Mouse (Mus musculus) lung, adult 2 months (tissue): ENCODE measurements at regions not wholly inside any gene's neighbourhood (a gene's known extent, or its start where the extent isn't known, plus 50 kb on each side); places are given as distances from the start of the nearest gene placed in this dataset.

Source experiments
- DNase-seq: peaks from one replicate; pipeline ENCODE4 v3.0.0; 2022
- H3K4me1 ChIP-seq: fragments of 200-500 bp; 2 replicates; pipeline ENCODE4 v1.6.1; 2011; ENCODE audit warnings: low read length; ENCODE audit not compliant: control insufficient read depth, insufficient read depth
- H3K4me3 ChIP-seq: fragments of 200-500 bp; replicated peaks from 2 replicates; pipeline ENCODE3; 2011; ENCODE audit warnings: low read depth, mild to moderate bottlenecking, control low read depth, low read length; ENCODE audit errors: extremely low read depth
- CTCF ChIP-seq: fragments of 200-500 bp; IDR thresholded peaks from 2 replicates; pipeline ENCODE4 v1.5.1; 2011; ENCODE audit warnings: mild to moderate bottlenecking, low read length, control low read depth; ENCODE audit not compliant: insufficient read depth
- POLR2A ChIP-seq: fragments of 200-500 bp; IDR thresholded peaks from 2 replicates; pipeline ENCODE4 v1.6.1; 2011; ENCODE audit warnings: low read depth, mild to moderate bottlenecking, control low read depth, low read length, borderline replicate concordance; ENCODE audit errors: extremely low read depth
- WGBS: fragments of 180-500 bp; shearing (Covaris S2); methylation state at CpG from one replicate; pipeline ENCODE4 v1.1.7; 2018; 5-methylcytosine and 5-hydroxymethylcytosine counted together

DNA sequence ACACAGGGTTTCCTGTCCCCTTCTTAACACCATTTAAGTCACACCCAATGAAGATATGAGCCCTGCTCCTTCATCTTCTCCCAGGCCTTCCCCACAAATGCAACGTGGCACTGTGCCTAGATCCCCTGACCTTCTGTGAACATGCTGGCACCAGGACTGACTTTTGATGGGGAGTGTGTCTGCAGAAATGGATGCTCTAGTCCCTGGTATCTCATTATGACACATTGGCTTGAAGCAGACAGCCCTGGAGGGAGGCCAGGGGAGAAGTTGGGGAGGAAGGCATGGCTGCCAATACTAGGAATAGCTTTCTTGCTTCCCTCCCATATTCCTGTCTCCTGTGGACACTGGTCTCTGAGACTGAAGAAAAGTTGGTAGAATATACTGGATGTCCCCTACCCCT, 52.9 kb upstream of the Elac2 start:
- no peak for DNase-seq
- Histone ChIP-seq H3K4me3 (no peak overlapping the region), H3K4me1 (no peaks in the 10 kb centered on the region)
- TF ChIP-seq POLR2A (no peak), CTCF (no peak)
- WGBS = 44% methylated on average over 1 of the region's 1 CpGs
